Mouse (Mus musculus) E14TG2a.4 (cell line): ENCODE measurements around the gene Izumo4.

Experiments used
- CTCF ChIP-seq: conservative IDR thresholded peaks from 2 replicates; pipeline ENCODE4 v1.5.1; 2014; ENCODE audit warnings: low read length
- POU5F1 ChIP-seq: IDR thresholded peaks from 2 replicates; pipeline ENCODE4 v1.6.1; 2014; ENCODE audit warnings: low read length, borderline replicate concordance

DNA sequence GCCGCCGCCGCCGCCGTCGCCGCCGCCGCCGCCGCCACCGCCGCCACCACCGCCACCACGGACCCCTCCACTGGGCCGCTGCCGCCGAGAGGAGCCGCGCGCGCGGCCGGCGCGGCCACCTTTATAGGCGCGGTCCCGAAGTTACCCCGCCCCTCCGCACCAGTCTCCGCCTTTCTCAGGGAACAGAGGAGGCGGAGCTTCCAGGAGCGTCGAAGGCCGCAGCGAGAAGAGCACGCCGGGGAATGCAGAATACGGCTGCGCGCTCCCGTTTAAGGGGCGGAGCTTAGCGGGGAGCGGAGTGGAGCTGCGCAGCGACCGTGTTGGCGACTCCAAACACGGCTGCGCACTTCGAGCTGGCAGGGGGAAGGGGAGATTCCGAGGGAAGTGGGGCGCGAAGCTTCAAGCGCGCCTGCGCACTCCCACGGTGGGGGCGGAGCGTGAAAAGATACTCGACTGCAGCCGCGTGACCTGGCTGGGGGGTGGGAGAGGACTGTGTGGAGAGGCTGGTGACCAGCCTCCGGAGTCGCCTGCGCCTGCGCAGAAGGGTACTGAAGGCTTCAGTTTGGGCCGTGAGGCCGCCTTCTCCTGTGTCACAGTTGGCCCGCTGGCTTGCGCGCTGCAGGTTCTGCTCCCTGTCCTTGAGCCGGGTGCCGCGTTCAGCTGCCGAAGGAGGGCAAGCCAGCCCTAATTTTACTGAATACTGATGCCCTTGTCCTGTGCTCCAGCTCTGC is 25.6 kb upstream of the Izumo4 start:
- no peak for TF ChIP-seq CTCF
- TF ChIP-seq POU5F1: no peak
